Mouse (Mus musculus): ENCODE measurements around the gene Sv2b. TPM values are rescaled to one million over a fixed set of nuclear protein-coding genes. Genes with fewer than 3 reads are reported as not detected.

Sv2b gene
- polyA plus RNA-seq (2012; rRNA removed): 0.14 and 0.15 TPM in 2 replicates

- Histone ChIP-seq H3K4me1 (ENCODE audit: control insufficient read depth, insufficient read depth, insufficient read length, low read length) (peaks cover 4% of the 10 kb centered on the region; the same call in 1 of the 2 replicates), H3K27me3 (ENCODE audit: control insufficient read depth, insufficient read depth, low read length) (peaks cover 3% of the 10 kb centered on the region; the same call in 1 of the 2 replicates), H3K27ac (ENCODE audit: insufficient read depth, low read depth, low read length) (no peak within 1 kb of the TSS), H3K4me3 (ENCODE audit: low read depth, low read length) (peak within 1 kb of the TSS; percentile 50), H3K36me3 (ENCODE audit: control insufficient read depth, insufficient read depth, low read length) (no peaks in the 10 kb centered on the region)
- TF ChIP-seq POLR2A (IDR thresholded peaks at IDR 0.05; ENCODE audit: low read depth, low read length): no peak
- no peak for TF ChIP-seq CTCF (IDR thresholded peaks at IDR 0.05; ENCODE audit: extremely low read depth, insufficient read length, insufficient replicate concordance, low read depth, low read length)
- WGBS: 3% methylated on average over 46 of the region's 46 CpGs
Measured at GRCm38 (mm10) chr7:75308457-75309312, at the start of gene Sv2b. Gene Sv2b (minus strand): TSS chr7:75309262.

- WGBS: 55% methylated on average over 4 of the region's 4 CpGs
- Histone ChIP-seq H3K27ac (ENCODE audit: insufficient read depth, low read depth, low read length) (no peak overlapping the region), H3K4me1 (ENCODE audit: control insufficient read depth, insufficient read depth, insufficient read length, low read length) (no peaks in the 10 kb centered on the region), H3K36me3 (ENCODE audit: control insufficient read depth, insufficient read depth, low read length) (no peaks in the 10 kb centered on the region), H3K4me3 (ENCODE audit: low read depth, low read length) (no peak overlapping the region), H3K27me3 (ENCODE audit: control insufficient read depth, insufficient read depth, low read length) (0 out of 2 replicates have a peak, but pooled peaks cover 2% of the 10 kb centered on the region)
- no peak for TF ChIP-seq CTCF (IDR thresholded peaks at IDR 0.05; ENCODE audit: extremely low read depth, insufficient read length, insufficient replicate concordance, low read depth, low read length)
- no peak for TF ChIP-seq POLR2A (IDR thresholded peaks at IDR 0.05; ENCODE audit: low read depth, low read length)
Measured at GRCm38 (mm10) chr7:75358284-75358851, 49.3 kb upstream of the Sv2b start.

- H3K36me3 ChIP-seq (ENCODE audit: control insufficient read depth, insufficient read depth, low read length): no peaks in the 10 kb centered on the region
- TF ChIP-seq CTCF (IDR thresholded peaks at IDR 0.05; ENCODE audit: extremely low read depth, insufficient read length, insufficient replicate concordance, low read depth, low read length) (no peak), POLR2A (IDR thresholded peaks at IDR 0.05; ENCODE audit: low read depth, low read length) (no peak)
- no peak overlapping the region for H3K4me3 ChIP-seq (ENCODE audit: low read depth, low read length)
- H3K27me3 ChIP-seq (ENCODE audit: control insufficient read depth, insufficient read depth, low read length): 0 out of 2 replicates have a peak, but pooled peaks cover 2% of the 10 kb centered on the region
- H3K4me1 ChIP-seq (ENCODE audit: control insufficient read depth, insufficient read depth, insufficient read length, low read length): no peaks in the 10 kb centered on the region
- no peak overlapping the region for H3K27ac ChIP-seq (ENCODE audit: insufficient read depth, low read depth, low read length)
- 64% methylated on average over 2 of the region's 2 CpGs for WGBS
Measured at GRCm38 (mm10) chr7:75355521-75355920, 46.5 kb upstream of the Sv2b start.

- Histone ChIP-seq H3K4me1 (ENCODE audit: control insufficient read depth, insufficient read depth, insufficient read length, low read length) (no peaks in the 10 kb centered on the region), H3K27ac (ENCODE audit: insufficient read depth, low read depth, low read length) (no peak overlapping the region), H3K36me3 (ENCODE audit: control insufficient read depth, insufficient read depth, low read length) (no peaks in the 10 kb centered on the region), H3K27me3 (ENCODE audit: control insufficient read depth, insufficient read depth, low read length) (no peaks in the 10 kb centered on the region), H3K4me3 (ENCODE audit: low read depth, low read length) (no peak overlapping the region)
- WGBS: 17% methylated on average over 1 of the region's 1 CpGs
- no peak for TF ChIP-seq POLR2A (IDR thresholded peaks at IDR 0.05; ENCODE audit: low read depth, low read length)
- TF ChIP-seq CTCF (IDR thresholded peaks at IDR 0.05; ENCODE audit: extremely low read depth, insufficient read length, insufficient replicate concordance, low read depth, low read length): no peak
Measured at GRCm38 (mm10) chr7:75352777-75353374, 43.8 kb upstream of the Sv2b start.

GRCm38 (mm10) chr7:75350172-75350571, 41.1 kb upstream of the Sv2b start:
- Histone ChIP-seq H3K27ac (ENCODE audit: insufficient read depth, low read depth, low read length) (no peak overlapping the region), H3K36me3 (ENCODE audit: control insufficient read depth, insufficient read depth, low read length) (no peaks in the 10 kb centered on the region), H3K4me3 (ENCODE audit: low read depth, low read length) (no peak overlapping the region), H3K27me3 (ENCODE audit: control insufficient read depth, insufficient read depth, low read length) (no peaks in the 10 kb centered on the region), H3K4me1 (ENCODE audit: control insufficient read depth, insufficient read depth, insufficient read length, low read length) (no peaks in the 10 kb centered on the region)
- TF ChIP-seq POLR2A (IDR thresholded peaks at IDR 0.05; ENCODE audit: low read depth, low read length) (no peak), CTCF (IDR thresholded peaks at IDR 0.05; ENCODE audit: extremely low read depth, insufficient read length, insufficient replicate concordance, low read depth, low read length) (no peak)
- 39% methylated on average over 2 of the region's 2 CpGs for WGBS

- no peaks in the 10 kb centered on the region for H3K27me3 ChIP-seq (ENCODE audit: control insufficient read depth, insufficient read depth, low read length)
- TF ChIP-seq POLR2A (IDR thresholded peaks at IDR 0.05; ENCODE audit: low read depth, low read length): no peak
- TF ChIP-seq CTCF (IDR thresholded peaks at IDR 0.05; ENCODE audit: extremely low read depth, insufficient read length, insufficient replicate concordance, low read depth, low read length): no peak
- 73% methylated on average over 3 of the region's 3 CpGs for WGBS
Measured at GRCm38 (mm10) chr7:75332311-75332710, 23.2 kb upstream of the Sv2b start.

GRCm38 (mm10) chr7:75329740-75330142, 20.7 kb upstream of the Sv2b start:
- Histone ChIP-seq H3K27ac (ENCODE audit: insufficient read depth, low read depth, low read length) (no peak overlapping the region), H3K4me1 (ENCODE audit: control insufficient read depth, insufficient read depth, insufficient read length, low read length) (no peaks in the 10 kb centered on the region), H3K27me3 (ENCODE audit: control insufficient read depth, insufficient read depth, low read length) (no peaks in the 10 kb centered on the region), H3K36me3 (ENCODE audit: control insufficient read depth, insufficient read depth, low read length) (no peaks in the 10 kb centered on the region), H3K4me3 (ENCODE audit: low read depth, low read length) (no peak overlapping the region)
- WGBS: 70% methylated on average over 3 of the region's 3 CpGs
- TF ChIP-seq POLR2A (IDR thresholded peaks at IDR 0.05; ENCODE audit: low read depth, low read length) (no peak), CTCF (IDR thresholded peaks at IDR 0.05; ENCODE audit: extremely low read depth, insufficient read length, insufficient replicate concordance, low read depth, low read length) (no peak)

More at GRCm38 (mm10) chr7:75332311-75332710, 23.2 kb upstream of the Sv2b start:
- H3K27ac ChIP-seq (ENCODE audit: insufficient read depth, low read depth, low read length): no peak overlapping the region
- H3K4me1 ChIP-seq (ENCODE audit: control insufficient read depth, insufficient read depth, insufficient read length, low read length): no peaks in the 10 kb centered on the region
- no peak overlapping the region for H3K4me3 ChIP-seq (ENCODE audit: low read depth, low read length)
- H3K36me3 ChIP-seq (ENCODE audit: control insufficient read depth, insufficient read depth, low read length): no peaks in the 10 kb centered on the region

Measured in small intestine, adult 2 months (tissue).